Mouse (Mus musculus) left cerebral cortex, adult 8-10 months (tissue): Measurements from ENCODE around the gene Nfib. TPM values are rescaled to one million over a fixed set of nuclear protein-coding genes. Genes with fewer than 3 reads are reported as not detected.

Experiments
- DNase-seq, 2 experiments: peaks; one replicate each; pipeline ENCODE4 v3.0.0; 2022; ENCODE audit warnings: low spot score in 2 of 2
- total RNA-seq, 4 experiments: library from RNA; stranded (reverse); gene quantifications; 2 replicates each; pipeline ENCODE4 v1.2.4; 2022

The Nfib gene
- total RNA-seq, 4 experiments from 2014 or later: 70.7 to 94.9 (median 78.3) TPM

GRCm38 (mm10) chr4:82437533-82438318, 267.8 kb downstream of the Nfib start:
- DNase-seq: no peak

- no peak for DNase-seq
Observed at GRCm38 (mm10) chr4:82436656-82437055, 268.9 kb downstream of the Nfib start.

- DNase-seq: no peak
Observed at GRCm38 (mm10) chr4:82435716-82436115, 269.8 kb downstream of the Nfib start.

GRCm38 (mm10) chr4:82433926-82434705, 271.4 kb downstream of the Nfib start:
- DNase-seq: no peak

GRCm38 (mm10) chr4:82431831-82432230, 273.7 kb downstream of the Nfib start:
- no peak for DNase-seq

GRCm38 (mm10) chr4:82430802-82431201, 274.7 kb downstream of the Nfib start:
- no peak for DNase-seq

- DNase-seq: no peak
Observed at GRCm38 (mm10) chr4:82426224-82426623, 279.3 kb downstream of the Nfib start.

- no peak for DNase-seq
Observed at GRCm38 (mm10) chr4:82418241-82418640, 287.3 kb downstream of the Nfib start.

- DNase-seq: no peak
Observed at GRCm38 (mm10) chr4:82415817-82416216, 289.7 kb downstream of the Nfib start.

GRCm38 (mm10) chr4:82412651-82413050, 292.9 kb downstream of the Nfib start:
- no peak for DNase-seq

GRCm38 (mm10) chr4:82411965-82412364, 293.6 kb downstream of the Nfib start:
- no peak for DNase-seq

GRCm38 (mm10) chr4:82408463-82409404, 296.8 kb downstream of the Nfib start:
- DNase-seq: no peak

- no peak for DNase-seq
Observed at GRCm38 (mm10) chr4:82406511-82406910, 299.0 kb downstream of the Nfib start.

GRCm38 (mm10) chr4:82405791-82406190, 299.8 kb downstream of the Nfib start:
- DNase-seq: no peak

GRCm38 (mm10) chr4:82403975-82404651, 301.4 kb downstream of the Nfib start:
- peak; percentile 37 to 53 for DNase-seq

- DNase-seq: no peak
Observed at GRCm38 (mm10) chr4:82402666-82403065, 302.9 kb downstream of the Nfib start.

GRCm38 (mm10) chr4:82401450-82402061, 304.0 kb downstream of the Nfib start:
- DNase-seq: no peak

- DNase-seq: no peak
Observed at GRCm38 (mm10) chr4:82400536-82400935, 305.0 kb downstream of the Nfib start.

- no peak for DNase-seq
Observed at GRCm38 (mm10) chr4:82399406-82400380, 305.9 kb downstream of the Nfib start.
